Mouse (Mus musculus) megakaryocyte, embryonic 14.5 days (primary cell): ENCODE data around the gene Gm884.

Source experiments
- FLI1 ChIP-seq: IDR thresholded peaks from 2 replicates; pipeline ENCODE4 v1.6.1; 2012; ENCODE audit warnings: low read length, inconsistent platforms, mixed read lengths
- GATA1 ChIP-seq: IDR thresholded peaks from 3 replicates; pipeline ENCODE4 v1.6.1; 2012; ENCODE audit warnings: mixed read lengths, low read length, inconsistent platforms, borderline replicate concordance

GRCm38 (mm10) chr11:103638790-103639189 lies 17.9 kb upstream of the Gm884 start, which contains the start of gene Lyzl6:
- TF ChIP-seq FLI1 (no peak), GATA1 (no peak)
